ENCODE assay signal across 18 mouse cellular contexts in the genomic region with DNA sequence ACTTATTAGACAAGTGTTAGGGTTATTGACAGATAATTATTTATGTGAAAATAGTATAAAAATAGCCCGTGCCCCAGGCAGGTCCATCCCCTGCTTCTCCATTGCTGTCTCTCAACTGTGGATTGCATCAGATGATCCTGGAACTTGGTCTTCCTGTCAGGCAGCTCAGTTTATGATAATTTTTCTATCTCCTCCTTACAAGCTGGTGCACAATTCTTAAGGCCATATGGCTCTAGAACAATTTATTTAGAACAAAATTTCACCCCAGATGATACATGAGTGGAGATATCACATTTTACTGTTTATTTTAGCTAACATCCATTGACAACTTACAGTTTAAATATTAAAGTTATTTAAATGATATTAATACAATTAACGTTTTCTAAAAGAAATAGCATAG. TPM values are rescaled to one million over a fixed set of nuclear protein-coding genes. Genes with fewer than 3 reads are reported as not detected.
"Had no signal": no experiment of that assay in that cellular context is flagged by ENCODE, and none has a peak within 500 bp of the region (broad histone marks: within the 10 kb centered on the region; RNA-seq: fewer than 3 reads in every experiment).

No protein-coding gene starts in this region.

- H3K27me3 ChIP-seq: limb, embryonic 15.5 days; liver, embryonic 12.5 days; megakaryocyte, embryonic 14.5 days; midbrain, embryonic 15.5 days; neural tube, embryonic 15.5 days had no signal

- ATAC-seq: intestine, embryonic 16.5 days; liver, embryonic 12.5 days; midbrain, embryonic 15.5 days had no signal

- H3K4me1 ChIP-seq: limb, embryonic 15.5 days; liver, embryonic 12.5 days; megakaryocyte, embryonic 14.5 days; midbrain, embryonic 15.5 days; neural tube, embryonic 15.5 days had no signal

- H3K36me3 ChIP-seq: limb, embryonic 15.5 days; liver, embryonic 12.5 days; midbrain, embryonic 15.5 days; neural tube, embryonic 15.5 days had no signal

- H3K4me2 ChIP-seq: limb, embryonic 15.5 days; liver, embryonic 12.5 days; lung, embryonic 14.5 days; midbrain, embryonic 11.5 days; midbrain, embryonic 15.5 days; neural tube, embryonic 15.5 days had no signal

- H3K27ac ChIP-seq: left cerebral cortex, adult 2 months; limb, embryonic 15.5 days; liver, embryonic 12.5 days; midbrain, embryonic 15.5 days; neural tube, embryonic 15.5 days had no signal

- H3K9me3 ChIP-seq: limb, embryonic 15.5 days; liver, embryonic 12.5 days; megakaryocyte, embryonic 14.5 days; midbrain, embryonic 15.5 days; neural tube, embryonic 15.5 days had no signal

- H3K4me3 ChIP-seq: left cerebral cortex, adult 2 months; limb, embryonic 15.5 days; liver, embryonic 12.5 days; megakaryocyte, embryonic 14.5 days; midbrain, embryonic 15.5 days; neural tube, embryonic 15.5 days had no signal

- DNase-seq: kidney, adult 8-10 months; kidney, postnatal 25 days; lung, embryonic 14.5 days; lung, postnatal 10 days; lung, postnatal 4 days; right cerebral cortex, postnatal 4 days; spleen, adult 18-20 months; thymus, adult 2 months; thymus, postnatal 25 days had no signal

- H3K9ac ChIP-seq: limb, embryonic 15.5 days; liver, embryonic 12.5 days; lung, embryonic 14.5 days; midbrain, embryonic 15.5 days; neural tube, embryonic 15.5 days had no signal

RNA-seq across cellular contexts. Expression of gene Slitrk5, which starts 54.1 kb away (rescaled TPM):
- polyA plus RNA-seq: liver, embryonic 16.5 days had no signal
